Mouse (Mus musculus) kidney, embryonic 15.5 days (tissue): ENCODE results near the gene Prrc2a. TPM values are rescaled to one million over a fixed set of nuclear protein-coding genes. Genes with fewer than 3 reads are reported as not detected.
A peak's percentile ranks its signal among the peaks of the same experiment; 100 is the strongest.

Experiments
- ATAC-seq: fragments of 200-750 bp; cut with Nextera tagmentation; replicated peaks from 2 replicates; pipeline ENCODE4 v1.8.0; 2017; ENCODE audit warnings: moderate TSS enrichment; ENCODE audit not compliant: low FRiP score
- H3K27ac ChIP-seq: fragments of 300-500 bp; sonication (generic); 2 replicates; pipeline ENCODE4 v1.5.1; 2015; ENCODE audit warnings: mild to moderate bottlenecking, inconsistent platforms
- H3K27me3 ChIP-seq: fragments of 300-500 bp; sonication (generic); 2 replicates; pipeline ENCODE4 v1.6.1; 2015; ENCODE audit warnings: inconsistent platforms
- H3K36me3 ChIP-seq: fragments of 300-500 bp; sonication (generic); 2 replicates; pipeline ENCODE4 v1.6.1; 2015; ENCODE audit warnings: inconsistent platforms
- H3K4me1 ChIP-seq: fragments of 300-500 bp; sonication (generic); 2 replicates; pipeline ENCODE4 v1.6.1; 2015; ENCODE audit warnings: inconsistent platforms
- H3K4me2 ChIP-seq: fragments of 300-500 bp; sonication (generic); 2 replicates; pipeline ENCODE4 v1.6.1; 2015; ENCODE audit warnings: moderate library complexity, mild to moderate bottlenecking, inconsistent platforms
- H3K4me3 ChIP-seq: fragments of 300-500 bp; sonication (generic); replicated peaks from 2 replicates; pipeline ENCODE4 v1.5.1; 2015; ENCODE audit warnings: mild to moderate bottlenecking, inconsistent platforms
- H3K9ac ChIP-seq: fragments of 300-500 bp; sonication (generic); 2 replicates; pipeline ENCODE4 v1.6.1; 2015; ENCODE audit warnings: mild to moderate bottlenecking, inconsistent platforms
- H3K9me3 ChIP-seq: fragments of 300-500 bp; sonication (generic); replicated peaks from 2 replicates; pipeline ENCODE4 v1.6.1; 2016; ENCODE audit warnings: inconsistent platforms
- WGBS: fragments of 180-500 bp; shearing (Covaris S2); methylation state at CpG from one replicate; pipeline ENCODE4 v1.1.7; 2015; ENCODE audit warnings: mixed read lengths; 5-methylcytosine and 5-hydroxymethylcytosine counted together
- polyA plus RNA-seq: library from polyadenylated mRNA; unstranded; fragments of >200 nt; fragmentation: Nextera tagmentation; extraction: Ambion mirVana; gene quantifications from 2 replicates; pipeline ENCODE4 v1.2.1, GENCODE M21; 2015

The Prrc2a gene
- polyA plus RNA-seq, 1 experiment from 2014 or later, result 209 TPM

DNA sequence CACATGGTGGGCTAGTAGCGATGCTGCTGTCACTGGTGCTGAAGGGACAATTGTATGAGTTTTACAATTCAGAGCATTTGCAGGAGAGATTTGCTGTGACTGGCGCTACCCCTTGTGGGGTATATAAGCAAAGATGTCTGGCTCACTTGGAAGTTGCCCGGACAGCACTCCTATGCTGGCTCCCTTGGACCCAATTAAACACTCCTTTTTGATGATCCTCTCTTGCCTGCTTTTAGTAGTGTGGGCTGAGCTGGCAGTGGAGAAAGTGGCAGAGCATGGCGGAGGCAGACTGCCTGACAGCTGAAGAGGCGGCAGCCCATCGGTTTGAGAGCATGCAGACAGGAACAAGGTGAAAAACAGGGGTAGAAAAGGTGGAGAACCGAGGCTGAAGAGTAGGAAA lies 3.1 kb upstream of the Prrc2a start:
- no peaks in the 10 kb centered on the region for H3K36me3 ChIP-seq
- ATAC-seq, result no peak
- whole genome bisulfite sequencing, result 83% methylated on average over 7 of the region's 7 CpGs
- no peak overlapping the region for H3K27ac ChIP-seq
- H3K4me1 ChIP-seq, result peaks cover 19% of the 10 kb centered on the region
- no peaks in the 10 kb centered on the region for H3K27me3 ChIP-seq
- H3K9ac ChIP-seq, result no peak overlapping the region
- no peak overlapping the region for H3K4me3 ChIP-seq
- no peak overlapping the region for H3K4me2 ChIP-seq
- no peaks in the 10 kb centered on the region for H3K9me3 ChIP-seq

GRCm38 (mm10) chr17:35166352-35167035 lies 1.8 kb upstream of the Prrc2a start:
- peaks cover 32% of the 10 kb centered on the region for H3K4me1 ChIP-seq
- no peak for ATAC-seq
- H3K27ac ChIP-seq, result peak overlapping the region; percentile 99
- peak overlapping the region; percentile 84 for H3K4me3 ChIP-seq
- H3K4me2 ChIP-seq, result peak overlapping the region; percentile 89
- H3K27me3 ChIP-seq, result no peaks in the 10 kb centered on the region
- peak overlapping the region; percentile 44; the same call in 1 of the 2 replicates for H3K9ac ChIP-seq
- H3K36me3 ChIP-seq, result peaks cover 13% of the 10 kb centered on the region
- 67% methylated on average over 8 of the region's 8 CpGs for WGBS
- no peaks in the 10 kb centered on the region for H3K9me3 ChIP-seq

DNA sequence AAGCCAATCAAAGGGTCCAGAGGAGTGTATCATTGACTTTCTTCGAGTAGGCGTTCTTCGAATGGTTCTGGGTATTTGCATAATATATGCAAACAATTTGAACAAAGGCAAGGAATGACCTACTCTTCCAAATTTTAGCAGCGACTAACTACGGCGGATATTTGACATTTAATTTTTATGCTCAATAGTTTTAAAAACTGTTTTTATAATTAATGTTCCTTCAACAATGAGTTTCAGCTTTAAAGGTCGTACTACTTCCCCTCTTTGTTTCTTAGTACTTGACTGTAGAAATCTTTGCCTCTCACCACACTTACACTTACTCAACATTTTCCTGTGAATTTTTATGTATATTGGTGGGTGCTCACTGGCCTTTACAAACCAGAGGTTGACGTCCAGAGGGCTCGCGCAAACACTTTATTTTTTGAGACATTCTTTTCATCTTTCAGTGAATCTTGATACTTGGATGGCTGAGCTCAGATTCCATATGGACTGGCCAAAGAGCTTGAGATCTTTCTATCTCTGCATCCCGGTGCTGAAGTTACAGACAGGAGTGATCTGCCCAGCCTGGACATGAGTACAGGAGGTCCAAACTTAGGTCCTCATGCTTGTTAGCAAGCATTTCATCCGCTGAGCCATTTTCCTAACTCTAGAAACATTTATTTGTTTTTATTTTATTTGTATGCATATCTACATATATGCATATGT lies 906 bp upstream of the Prrc2a start:
- peak; percentile 90; the same call in 1 of the 2 replicates for ATAC-seq

GRCm38 (mm10) chr17:35164218-35164567 lies 504 bp downstream of the Prrc2a start:
- Histone ChIP-seq H3K27me3 (no peaks in the 10 kb centered on the region), H3K4me3 (peak overlapping the region; percentile 84), H3K9ac (peak overlapping the region; percentile 99), H3K4me1 (peaks cover 34% of the 10 kb centered on the region), H3K4me2 (peak overlapping the region; percentile 89), H3K9me3 (no peaks in the 10 kb centered on the region), H3K36me3 (peaks cover 36% of the 10 kb centered on the region), H3K27ac (peak overlapping the region; percentile 99)
- 0% methylated on average over 26 of the region's 28 CpGs for WGBS
- ATAC-seq, result no peak

More for the DNA sequence above, 906 bp upstream of the Prrc2a start:
- H3K4me1 ChIP-seq, result peaks cover 34% of the 10 kb centered on the region
- peak overlapping the region; percentile 44 for H3K9ac ChIP-seq
- WGBS, result 21% methylated on average over 12 of the region's 12 CpGs
- H3K27me3 ChIP-seq, result no peaks in the 10 kb centered on the region
- H3K36me3 ChIP-seq, result peaks cover 21% of the 10 kb centered on the region
- peak overlapping the region; percentile 84 for H3K4me3 ChIP-seq
- no peaks in the 10 kb centered on the region for H3K9me3 ChIP-seq
- H3K27ac ChIP-seq, result peak overlapping the region; percentile 99
- H3K4me2 ChIP-seq, result peak overlapping the region; percentile 89

GRCm38 (mm10) chr17:35163326-35164081 lies 1.2 kb downstream of the Prrc2a start:
- peak overlapping the region; percentile 99 for H3K9ac ChIP-seq
- peaks cover 42% of the 10 kb centered on the region for H3K36me3 ChIP-seq
- H3K9me3 ChIP-seq, result no peaks in the 10 kb centered on the region
- peaks cover 32% of the 10 kb centered on the region for H3K4me1 ChIP-seq
- H3K4me3 ChIP-seq, result peak overlapping the region; percentile 84
- peak overlapping the region; percentile 89 for H3K4me2 ChIP-seq
- H3K27me3 ChIP-seq, result no peaks in the 10 kb centered on the region
- H3K27ac ChIP-seq, result peak overlapping the region; percentile 99
- no peak for ATAC-seq
- WGBS, result 8% methylated on average over 8 of the region's 8 CpGs

DNA sequence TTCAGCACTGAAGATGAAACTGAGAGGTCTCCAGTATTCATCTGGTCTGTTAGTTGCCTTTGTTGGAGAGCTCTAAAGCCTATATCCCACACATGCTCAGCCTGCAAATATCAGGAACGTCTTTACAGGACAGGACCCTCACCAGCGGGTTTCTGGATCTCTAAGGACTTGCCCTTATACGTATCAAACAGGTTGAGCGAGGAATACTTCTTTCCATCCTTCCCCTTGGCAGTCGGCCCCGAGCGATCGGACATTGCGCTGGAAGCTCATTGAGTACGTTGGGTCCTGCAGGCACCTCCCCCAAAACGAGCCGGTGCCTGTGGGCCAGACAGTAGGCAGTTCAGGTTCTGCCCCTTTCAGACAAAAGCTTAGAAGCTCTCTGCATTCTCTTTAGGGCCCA lies 2.0 kb downstream of the Prrc2a start:
- Histone ChIP-seq H3K4me3 (peak overlapping the region; percentile 84), H3K27ac (0 out of 2 replicates have a peak overlapping the region, but pooled peaks have one; percentile 2), H3K9ac (peak overlapping the region; percentile 99), H3K36me3 (peaks cover 50% of the 10 kb centered on the region), H3K4me1 (peaks cover 32% of the 10 kb centered on the region), H3K4me2 (peak overlapping the region; percentile 89), H3K9me3 (no peaks in the 10 kb centered on the region), H3K27me3 (no peaks in the 10 kb centered on the region)
- 28% methylated on average over 12 of the region's 12 CpGs for WGBS
- ATAC-seq, result no peak

- no peak for ATAC-seq
- Histone ChIP-seq H3K9me3 (no peaks in the 10 kb centered on the region), H3K4me3 (peak overlapping the region; percentile 84), H3K4me1 (peaks cover 32% of the 10 kb centered on the region), H3K4me2 (peak overlapping the region; percentile 89), H3K27me3 (no peaks in the 10 kb centered on the region), H3K27ac (no peak overlapping the region), H3K36me3 (peaks cover 56% of the 10 kb centered on the region), H3K9ac (peak overlapping the region; percentile 99)
- 58% methylated on average over 14 of the region's 14 CpGs for WGBS
Measured at GRCm38 (mm10) chr17:35162121-35162520, 2.6 kb downstream of the Prrc2a start.

GRCm38 (mm10) chr17:35161421-35161820 lies 3.3 kb downstream of the Prrc2a start:
- Histone ChIP-seq H3K4me2 (peak overlapping the region; percentile 89; the same call in 1 of the 2 replicates), H3K4me1 (peaks cover 30% of the 10 kb centered on the region), H3K9me3 (no peaks in the 10 kb centered on the region), H3K36me3 (peaks cover 63% of the 10 kb centered on the region), H3K4me3 (peak overlapping the region; percentile 84; the same call in 1 of the 2 replicates), H3K9ac (no peak overlapping the region), H3K27me3 (no peaks in the 10 kb centered on the region), H3K27ac (no peak overlapping the region)
- ATAC-seq, result no peak
- 76% methylated on average over 11 of the region's 11 CpGs for whole genome bisulfite sequencing

DNA sequence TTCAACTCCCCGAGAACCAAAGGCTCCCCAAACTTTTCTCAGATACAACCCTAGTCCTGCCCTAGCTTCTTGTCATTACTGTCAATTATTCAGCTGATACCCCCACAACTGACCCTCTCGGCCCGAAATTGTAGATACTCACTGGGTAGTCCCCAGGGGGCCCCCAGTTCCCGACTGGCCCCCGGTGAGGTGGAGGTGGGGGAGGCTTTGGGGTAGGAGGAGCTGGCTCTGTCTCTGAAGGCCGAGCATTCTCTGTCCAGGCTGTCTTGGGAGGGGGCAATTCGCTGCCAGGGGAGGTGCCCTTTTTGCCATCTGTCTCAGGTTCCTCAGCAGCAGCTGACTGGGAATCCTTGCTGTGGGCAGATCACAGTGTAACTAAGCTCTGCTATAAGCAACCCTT lies 5.1 kb downstream of the Prrc2a start:
- Histone ChIP-seq H3K4me2 (no peak overlapping the region), H3K4me3 (no peak overlapping the region), H3K4me1 (peaks cover 21% of the 10 kb centered on the region), H3K9me3 (no peaks in the 10 kb centered on the region), H3K27ac (no peak overlapping the region), H3K27me3 (no peaks in the 10 kb centered on the region), H3K9ac (no peak overlapping the region), H3K36me3 (peaks cover 81% of the 10 kb centered on the region)
- WGBS, result 82% methylated on average over 7 of the region's 7 CpGs
- no peak for ATAC-seq

- no peaks in the 10 kb centered on the region for H3K9me3 ChIP-seq
- H3K4me1 ChIP-seq, result peaks cover 21% of the 10 kb centered on the region
- H3K27me3 ChIP-seq, result no peaks in the 10 kb centered on the region
- ATAC-seq, result no peak
- no peak overlapping the region for H3K4me3 ChIP-seq
- H3K27ac ChIP-seq, result no peak overlapping the region
- H3K9ac ChIP-seq, result no peak overlapping the region
- 91% methylated on average over 16 of the region's 16 CpGs for WGBS
- no peak overlapping the region for H3K4me2 ChIP-seq
- H3K36me3 ChIP-seq, result peaks cover 87% of the 10 kb centered on the region
Measured at GRCm38 (mm10) chr17:35158850-35159593, 5.7 kb downstream of the Prrc2a start.

GRCm38 (mm10) chr17:35157661-35158175 lies 7.0 kb downstream of the Prrc2a start:
- Histone ChIP-seq H3K4me2 (no peak overlapping the region), H3K4me1 (peaks cover 14% of the 10 kb centered on the region), H3K27me3 (no peaks in the 10 kb centered on the region), H3K4me3 (no peak overlapping the region), H3K27ac (no peak overlapping the region), H3K9ac (no peak overlapping the region), H3K9me3 (no peaks in the 10 kb centered on the region), H3K36me3 (peaks cover 100% of the 10 kb centered on the region)
- WGBS, result 83% methylated on average over 8 of the region's 8 CpGs
- ATAC-seq, result 0 out of 2 replicates have a peak, but pooled peaks have one; percentile 24
